Mouse (Mus musculus) embryonic facial prominence, embryonic 15.5 days (tissue): ENCODE results near the gene Hscb. TPM values are rescaled to one million over a fixed set of nuclear protein-coding genes. Genes with fewer than 3 reads are reported as not detected.

Source experiments
- ATAC-seq: fragments of 200-750 bp; cut with Nextera tagmentation; 2 replicates; pipeline ENCODE4 v1.8.0; 2017; ENCODE audit warnings: low read depth, moderate TSS enrichment; ENCODE audit not compliant: insufficient number of reproducible peaks, low FRiP score, low TSS enrichment
- H3K27ac ChIP-seq: fragments of 300-500 bp; sonication (generic); replicated peaks from 2 replicates; pipeline ENCODE4 v1.5.1; 2015; ENCODE audit warnings: mild to moderate bottlenecking, inconsistent platforms
- H3K27me3 ChIP-seq: fragments of 300-500 bp; sonication (generic); 2 replicates; pipeline ENCODE4 v1.6.1; 2015; ENCODE audit warnings: inconsistent platforms
- H3K36me3 ChIP-seq: fragments of 300-500 bp; sonication (generic); 2 replicates; pipeline ENCODE4 v1.6.1; 2015; ENCODE audit warnings: mild to moderate bottlenecking, inconsistent platforms
- H3K4me1 ChIP-seq: fragments of 300-500 bp; sonication (generic); 2 replicates; pipeline ENCODE4 v1.6.1; 2015; ENCODE audit warnings: inconsistent platforms
- H3K4me2 ChIP-seq: fragments of 300-500 bp; sonication (generic); replicated peaks from 2 replicates; pipeline ENCODE4 v1.6.1; 2015; ENCODE audit warnings: mild to moderate bottlenecking, inconsistent platforms
- H3K4me3 ChIP-seq: fragments of 300-500 bp; sonication (generic); replicated peaks from 2 replicates; pipeline ENCODE4 v1.5.1; 2015; ENCODE audit warnings: mild to moderate bottlenecking, inconsistent platforms
- H3K9ac ChIP-seq: fragments of 300-500 bp; sonication (generic); 2 replicates; pipeline ENCODE4 v1.6.1; 2015; ENCODE audit warnings: inconsistent platforms
- H3K9me3 ChIP-seq: fragments of 300-500 bp; sonication (generic); replicated peaks from 2 replicates; pipeline ENCODE4 v1.6.1; 2016; ENCODE audit warnings: inconsistent platforms
- WGBS: fragments of 180-500 bp; shearing (Covaris S2); methylation state at CpG from one replicate; pipeline ENCODE4 v1.1.7; 2015; 5-methylcytosine and 5-hydroxymethylcytosine counted together
- polyA plus RNA-seq: library from polyadenylated mRNA; unstranded; fragments of >200 nt; fragmentation: Nextera tagmentation; extraction: Ambion mirVana; gene quantifications from 2 replicates; pipeline ENCODE4 v1.2.1, GENCODE M21; 2015

The Hscb gene
- polyA plus RNA-seq, 1 experiment from 2014 or later: 24.6 TPM

- 53% methylated on average over 10 of the region's 10 CpGs for WGBS
- ATAC-seq: peak; percentile 49; the same call in 1 of the 2 replicates
Observed at GRCm38 (mm10) chr5:110780761-110781528, 58.6 kb downstream of the Hscb start.

GRCm38 (mm10) chr5:110779998-110780760 lies 59.4 kb downstream of the Hscb start, which contains the start of gene Pus1:
TSS of gene Pus1 (minus strand) at chr5:110780659.
- H3K36me3 ChIP-seq: peaks cover 30% of the 10 kb centered on the region
- no peaks in the 10 kb centered on the region for H3K27me3 ChIP-seq
- no peaks in the 10 kb centered on the region for H3K9me3 ChIP-seq
- peak; percentile 83 for ATAC-seq
- H3K27ac ChIP-seq: peak within 1 kb of the TSS; percentile 68
- peaks cover 14% of the 10 kb centered on the region for H3K4me1 ChIP-seq
- H3K4me3 ChIP-seq: peak within 1 kb of the TSS; percentile 66
- peak within 1 kb of the TSS; percentile 65 for H3K9ac ChIP-seq
- under 1% methylated on average over 57 of the region's 57 CpGs for WGBS
- peak within 1 kb of the TSS; percentile 81 for H3K4me2 ChIP-seq

More at GRCm38 (mm10) chr5:110780761-110781528, 58.6 kb downstream of the Hscb start:
- Histone ChIP-seq H3K27ac (peak overlapping the region; percentile 68; the same call in 1 of the 2 replicates), H3K36me3 (peaks cover 28% of the 10 kb centered on the region), H3K4me3 (peak overlapping the region; percentile 66), H3K9me3 (no peaks in the 10 kb centered on the region), H3K27me3 (no peaks in the 10 kb centered on the region), H3K4me1 (peaks cover 14% of the 10 kb centered on the region), H3K9ac (peak overlapping the region; percentile 65), H3K4me2 (peak overlapping the region; percentile 81)

DNA sequence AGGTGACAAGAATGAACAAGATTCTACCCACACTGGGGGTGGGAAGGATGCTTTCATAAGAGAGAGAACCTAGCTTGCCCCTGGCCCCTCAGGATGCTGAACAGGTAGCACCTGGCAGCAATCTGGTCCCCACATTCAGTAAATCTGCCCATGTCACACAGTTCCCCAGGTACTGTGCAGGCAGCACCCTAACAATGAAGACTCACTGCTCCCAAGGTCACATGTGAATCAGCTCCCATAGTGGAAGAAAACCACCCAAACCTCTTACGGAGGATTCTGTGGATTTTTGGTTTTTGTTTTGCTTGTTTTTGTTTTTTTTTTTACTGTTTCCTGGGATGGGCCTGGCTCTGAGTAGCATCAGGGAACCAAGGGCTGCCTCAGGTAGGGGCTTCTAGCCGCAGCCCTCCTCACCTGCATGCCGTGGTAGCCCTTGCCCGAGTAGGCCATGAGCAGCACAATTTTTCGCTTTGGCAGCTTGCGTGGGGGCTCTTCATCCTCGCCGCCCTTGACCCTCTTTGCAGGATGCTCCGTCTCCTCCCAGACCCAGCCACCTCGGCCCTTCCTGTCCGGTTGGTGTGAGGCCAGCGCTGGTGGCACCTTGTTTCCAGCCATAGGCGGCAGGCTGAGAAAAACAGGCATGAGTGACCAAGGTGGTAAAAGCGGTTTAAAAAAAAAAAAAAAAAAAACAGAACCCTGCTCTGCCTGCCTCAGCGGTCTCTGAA lies 60.1 kb downstream of the Hscb start:
- ATAC-seq: no peak
- Histone ChIP-seq H3K4me3 (peak overlapping the region; percentile 66), H3K4me2 (peak overlapping the region; percentile 81), H3K9ac (peak overlapping the region; percentile 65), H3K27ac (no peak overlapping the region), H3K36me3 (peaks cover 37% of the 10 kb centered on the region), H3K4me1 (peaks cover 14% of the 10 kb centered on the region), H3K27me3 (no peaks in the 10 kb centered on the region), H3K9me3 (no peaks in the 10 kb centered on the region)
- 16% methylated on average over 15 of the region's 15 CpGs for WGBS

Other genes with a start within 250 kb of the Hscb start
- 44.0 and 48.4 TPM in 2 replicates for gene Noc4l, start 186.4 kb downstream of the Hscb start, polyA plus RNA-seq
- gene Ddx51, start 186.3 kb downstream of the Hscb start, polyA plus RNA-seq: 24.6 and 25.6 TPM in 2 replicates
- 46.2 and 51.6 TPM in 2 replicates for gene Ep400, start 69.1 kb downstream of the Hscb start, polyA plus RNA-seq
- gene Pus1, start 59.1 kb downstream of the Hscb start, polyA plus RNA-seq: 35.1 and 35.9 TPM in 2 replicates
- 18.6 and 21.4 TPM in 2 replicates for gene Ulk1, start 29.7 kb downstream of the Hscb start, polyA plus RNA-seq
- 17.1 and 23.5 TPM in 2 replicates for gene Chek2, start 202 bp upstream of the Hscb start, polyA plus RNA-seq
- 12.6 and 12.7 TPM in 2 replicates for gene Ttc28, start 40.0 kb upstream of the Hscb start, polyA plus RNA-seq